Mouse (Mus musculus): ENCODE results near the gene Triobp. TPM values are rescaled to one million over a fixed set of nuclear protein-coding genes. Genes with fewer than 3 reads are reported as not detected.

Triobp gene
- polyA plus RNA-seq (2021): 135 TPM

DNA sequence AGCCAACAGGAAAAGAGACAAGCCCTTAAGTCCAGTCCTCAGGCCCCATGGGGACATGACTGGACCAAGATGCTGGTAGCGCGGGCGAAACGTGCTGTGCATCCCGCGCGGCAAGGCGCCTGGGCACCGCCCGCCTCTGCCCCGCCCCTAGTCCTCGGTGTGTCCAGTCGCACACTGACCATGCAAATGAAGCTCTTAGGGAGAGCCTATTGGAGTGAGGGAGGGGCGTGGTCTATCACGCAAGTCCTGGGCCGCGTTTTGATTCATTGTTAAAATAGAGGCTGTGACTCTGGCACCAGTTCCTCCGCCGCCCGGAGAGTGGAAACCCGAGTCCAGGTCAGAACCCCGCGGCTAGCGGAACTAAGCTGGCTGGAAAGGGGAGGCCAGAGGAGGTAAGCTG lies at the start of gene Triobp:
Gene Triobp, plus strand, starts transcription at position 68 of the 400 bp plus-strand sequence.
- in situ Hi-C loops (cut with MboI; ENCODE audit: low pct_unique_long_range_greater_than_20kb): no loop called here

GRCm38 (mm10) chr15:78898507-78899001 lies 49.0 kb upstream of the Triobp start:
- ChIA-PET CTCF (no interaction called here), POLR2A (interaction anchor here (0.6 to 1.0 kb wide), 2 partner anchors 9 to 231 kb away, joined by 3 to 4 read pairs; no protein-coding TSS in a partner anchor)
- no peak for TF ChIP-seq CTCF (IDR thresholded peaks at IDR 0.05)
- DNase-seq (ENCODE audit: low read depth, low spot score): no peak
- no peak for ATAC-seq
- no peaks in the 10 kb centered on the region for H3K27me3 ChIP-seq
- in situ Hi-C loops (cut with MboI; ENCODE audit: low pct_unique_long_range_greater_than_20kb): no loop called here

More for the DNA sequence above, at the start of gene Triobp:
- ChIA-PET POLR2A (interaction anchor here (0.9 to 1.1 kb wide), 2 partner anchors 32 to 35 kb away, joined by 4 read pairs; no protein-coding TSS in a partner anchor), CTCF (interaction anchor here (1.0 to 1.3 kb wide), 3 partner anchors 32 to 91 kb away, joined by 3 to 5 read pairs (median 4); no protein-coding TSS in a partner anchor)
- peak; percentile 92 for ATAC-seq
- DNase-seq (ENCODE audit: low read depth, low spot score): no peak
- no peaks in the 10 kb centered on the region for H3K27me3 ChIP-seq
- no peak for TF ChIP-seq CTCF (IDR thresholded peaks at IDR 0.05)

- H3K27me3 ChIP-seq: no peaks in the 10 kb centered on the region
- DNase-seq (ENCODE audit: low read depth, low spot score) (no peak), ATAC-seq (no peak)
- CTCF ChIA-PET: interaction anchor here (0.6 kb wide), 1 partner anchor 13 kb away, joined by 3 read pairs; no protein-coding TSS in a partner anchor
- in situ Hi-C loops (cut with MboI; ENCODE audit: low pct_unique_long_range_greater_than_20kb): no loop called here
- POLR2A ChIA-PET: interaction anchor here (0.5 to 1.0 kb wide), 5 partner anchors 10 to 232 kb away, joined by 3 to 4 read pairs (median 3); no protein-coding TSS in a partner anchor
- no peak for TF ChIP-seq CTCF (IDR thresholded peaks at IDR 0.05)
Measured at GRCm38 (mm10) chr15:78899409-78899739, 48.1 kb upstream of the Triobp start, which contains the start of gene Gm49510. Gene Gm49510 (plus strand): TSS chr15:78899667.

DNA sequence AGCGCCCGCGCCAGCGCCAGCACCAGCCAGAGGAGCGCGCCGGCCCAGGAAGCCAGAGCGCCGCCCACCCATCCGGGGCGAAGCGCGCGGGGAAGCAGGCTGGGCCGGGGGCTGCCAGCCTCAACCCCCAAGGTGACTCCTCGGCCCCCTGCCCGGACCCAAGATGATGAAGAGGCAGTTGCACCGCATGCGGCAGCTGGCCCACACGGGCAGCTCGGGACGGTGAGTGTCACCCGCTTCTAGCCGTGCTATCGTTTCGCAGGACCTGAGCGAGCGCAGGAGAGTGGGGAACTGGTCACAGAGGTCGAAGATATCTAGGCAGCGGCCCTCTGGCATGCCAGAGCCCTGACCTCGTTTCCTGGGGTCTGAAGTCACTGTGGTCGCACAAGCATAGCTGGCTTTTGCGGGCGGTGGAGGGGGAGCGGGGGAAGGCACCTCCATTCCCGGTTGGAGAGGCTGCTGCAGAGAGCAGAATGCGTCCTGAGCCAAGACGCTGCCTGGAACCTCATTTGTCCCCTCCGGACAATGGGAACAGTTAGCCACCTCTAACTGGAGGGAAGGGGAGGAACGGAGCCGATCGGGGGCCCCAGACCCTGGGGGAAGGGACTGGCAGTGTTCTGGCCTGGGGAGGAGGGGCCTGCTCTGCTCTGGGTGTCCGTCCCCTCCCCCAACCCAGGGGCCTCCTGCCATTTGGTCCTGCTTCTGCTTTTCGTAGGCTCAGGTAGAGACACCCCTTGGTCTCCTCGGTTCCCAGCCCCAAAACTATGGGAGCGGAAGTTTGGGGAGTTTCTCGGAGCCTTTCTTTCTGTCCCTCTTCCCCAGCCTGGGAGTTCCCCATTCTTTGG lies 47.6 kb upstream of the Triobp start, which contains the start of gene Sh3bp1:
Gene Sh3bp1, plus strand, starts transcription at position 29 of the 845 bp plus-strand sequence.
- in situ Hi-C loops (cut with MboI; ENCODE audit: low pct_unique_long_range_greater_than_20kb): no loop called here
- POLR2A ChIA-PET: interaction anchor here (0.5 to 1.0 kb wide), 3 partner anchors 13 to 68 kb away, joined by 3 to 4 read pairs (median 3); no protein-coding TSS in a partner anchor
- H3K27me3 ChIP-seq: no peaks in the 10 kb centered on the region
- ATAC-seq: peak; percentile 14
- no peak for DNase-seq (ENCODE audit: low read depth, low spot score)
- CTCF ChIA-PET: interaction anchor here (0.6 to 1.1 kb wide), 3 partner anchors 10 to 16 kb away, joined by 3 to 4 read pairs (median 4); no protein-coding TSS in a partner anchor
- no peak for TF ChIP-seq CTCF (IDR thresholded peaks at IDR 0.05)

DNA sequence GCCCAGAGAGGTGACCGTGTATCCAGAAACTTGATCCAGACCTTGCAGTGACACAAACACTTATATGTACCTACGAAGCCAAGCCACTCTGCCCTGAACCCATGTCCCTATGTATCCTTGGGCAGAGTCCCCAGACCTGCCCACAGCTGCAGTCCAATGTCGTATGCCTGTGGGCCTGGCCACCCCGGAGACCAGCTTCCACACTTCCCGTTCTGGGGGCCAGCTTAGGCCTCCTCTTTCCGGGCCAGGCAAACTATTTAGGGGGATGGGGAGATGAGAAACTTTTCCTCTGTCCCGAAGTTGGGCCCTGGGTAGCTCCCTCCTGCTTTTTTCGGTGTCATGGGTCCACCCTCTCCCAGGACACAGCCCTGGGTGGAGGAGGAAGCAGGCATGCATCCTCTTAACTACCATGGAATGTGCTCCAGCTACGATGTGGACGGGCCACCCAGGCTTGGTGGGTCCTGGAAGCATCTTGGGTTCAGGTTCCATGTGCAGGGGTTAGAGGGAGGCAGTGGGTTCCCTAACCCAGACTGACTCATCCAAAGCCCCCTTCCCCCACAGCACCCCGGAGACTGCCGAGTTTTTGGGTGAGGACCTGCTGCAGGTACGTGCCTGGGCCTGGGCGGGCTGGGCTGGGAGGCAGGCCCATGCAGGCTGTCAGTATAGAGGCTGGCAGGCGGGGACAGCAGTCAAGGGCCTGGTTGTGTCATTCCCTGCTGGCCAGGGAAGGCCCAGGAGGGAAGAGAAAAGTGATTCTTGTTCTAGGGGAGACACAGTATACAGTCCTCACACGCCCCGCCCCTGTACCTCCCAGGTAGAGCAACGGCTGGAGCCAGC lies 46.7 kb upstream of the Triobp start:
- POLR2A ChIA-PET: interaction anchor here (1.0 kb wide), 1 partner anchor 14 kb away, joined by 3 read pairs; no protein-coding TSS in a partner anchor
- ATAC-seq (no peak), DNase-seq (ENCODE audit: low read depth, low spot score) (no peak)
- CTCF ChIA-PET: interaction anchor here (0.9 to 1.1 kb wide), 2 partner anchors 10 to 15 kb away, joined by 4 read pairs; no protein-coding TSS in a partner anchor
- in situ Hi-C loops (cut with MboI; ENCODE audit: low pct_unique_long_range_greater_than_20kb): no loop called here
- no peak for TF ChIP-seq CTCF (IDR thresholded peaks at IDR 0.05)
- no peaks in the 10 kb centered on the region for H3K27me3 ChIP-seq

DNA sequence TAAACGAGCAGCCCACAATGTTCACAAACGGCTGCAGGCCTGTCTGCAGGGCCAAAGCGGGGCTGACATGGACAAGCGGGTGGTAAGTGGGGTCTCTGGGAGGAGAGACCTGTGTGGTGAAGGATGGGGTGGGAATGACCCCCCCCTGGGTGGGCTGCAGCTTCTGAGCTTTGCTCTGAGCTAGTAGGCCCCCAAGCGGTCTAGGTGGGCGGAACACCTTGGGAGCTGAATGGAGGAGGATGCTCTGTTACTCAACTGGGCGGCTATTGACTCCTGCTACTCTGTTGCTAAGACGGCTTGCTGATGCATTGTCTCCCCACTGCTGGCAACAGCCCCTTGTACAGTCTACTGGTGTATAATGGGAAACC lies 46.1 kb upstream of the Triobp start:
- no peaks in the 10 kb centered on the region for H3K27me3 ChIP-seq
- TF ChIP-seq CTCF (IDR thresholded peaks at IDR 0.05): no peak
- ChIA-PET POLR2A (no interaction called here), CTCF (interaction anchor here (1.1 kb wide), 1 partner anchor 9 kb away, joined by 4 read pairs; no protein-coding TSS in a partner anchor)
- no peak for ATAC-seq
- no peak for DNase-seq (ENCODE audit: low read depth, low spot score)
- in situ Hi-C loops (cut with MboI; ENCODE audit: low pct_unique_long_range_greater_than_20kb): no loop called here

DNA sequence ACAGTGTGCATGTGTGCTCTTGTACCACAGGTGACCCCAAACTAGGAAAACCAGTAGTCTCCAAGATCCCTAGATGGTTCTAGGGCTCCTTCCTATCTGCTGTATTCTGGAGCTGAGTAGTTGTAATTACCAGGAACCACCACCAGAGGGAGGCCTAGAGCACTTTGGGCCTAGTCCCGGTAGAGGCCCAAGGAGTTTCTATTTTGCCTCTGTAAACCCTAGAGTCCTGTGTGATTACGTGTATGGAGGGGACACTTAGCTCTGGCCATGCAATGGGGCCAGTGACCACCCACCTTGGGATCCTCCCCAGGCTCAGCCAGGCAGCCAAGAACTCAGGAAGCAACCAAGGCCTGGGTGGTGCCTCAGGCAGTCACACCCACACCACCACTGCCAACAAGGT lies 44.3 kb upstream of the Triobp start:
- in situ Hi-C loops (cut with MboI; ENCODE audit: low pct_unique_long_range_greater_than_20kb): no loop called here
- ATAC-seq: peak; percentile 10
- POLR2A ChIA-PET: interaction anchor here (1.1 kb wide), 1 partner anchor 9 kb away, joined by 3 read pairs; no protein-coding TSS in a partner anchor

DNA sequence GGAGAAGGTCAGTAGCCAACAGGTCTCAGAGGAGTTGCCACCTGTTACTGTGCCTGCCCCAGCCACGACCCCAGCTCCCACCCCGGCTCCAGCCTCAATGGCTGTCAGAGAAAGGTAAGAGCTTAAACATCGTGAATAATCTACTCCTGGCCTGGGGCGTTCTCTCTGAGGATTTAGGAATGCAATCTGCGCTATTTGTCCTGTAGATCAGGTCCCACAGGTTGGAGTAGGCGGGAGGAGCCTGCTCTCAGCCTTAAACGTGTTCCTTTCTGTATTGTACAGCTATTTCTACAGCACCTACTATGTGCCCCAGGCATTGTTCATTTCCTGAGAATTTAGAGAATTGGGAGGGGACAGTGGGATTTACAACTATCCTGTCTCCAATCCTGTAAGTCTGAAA lies 39.1 kb upstream of the Triobp start:
- no peak for DNase-seq (ENCODE audit: low read depth, low spot score)
- no peak for ATAC-seq
- POLR2A ChIA-PET: no interaction called here
- CTCF ChIA-PET: no interaction called here
- in situ Hi-C loops (cut with MboI; ENCODE audit: low pct_unique_long_range_greater_than_20kb): no loop called here
- no peak for TF ChIP-seq CTCF (IDR thresholded peaks at IDR 0.05)
- no peaks in the 10 kb centered on the region for H3K27me3 ChIP-seq

More for the DNA sequence above, 44.3 kb upstream of the Triobp start:
- H3K27me3 ChIP-seq: no peaks in the 10 kb centered on the region
- DNase-seq (ENCODE audit: low read depth, low spot score): no peak
- TF ChIP-seq CTCF (IDR thresholded peaks at IDR 0.05): no peak
- CTCF ChIA-PET: interaction anchor here (0.6 to 2.7 kb wide), 10 partner anchors 11 to 80 kb away, joined by 3 to 35 read pairs (median 3); partner anchors contain the start of gene Pdxp

DNA sequence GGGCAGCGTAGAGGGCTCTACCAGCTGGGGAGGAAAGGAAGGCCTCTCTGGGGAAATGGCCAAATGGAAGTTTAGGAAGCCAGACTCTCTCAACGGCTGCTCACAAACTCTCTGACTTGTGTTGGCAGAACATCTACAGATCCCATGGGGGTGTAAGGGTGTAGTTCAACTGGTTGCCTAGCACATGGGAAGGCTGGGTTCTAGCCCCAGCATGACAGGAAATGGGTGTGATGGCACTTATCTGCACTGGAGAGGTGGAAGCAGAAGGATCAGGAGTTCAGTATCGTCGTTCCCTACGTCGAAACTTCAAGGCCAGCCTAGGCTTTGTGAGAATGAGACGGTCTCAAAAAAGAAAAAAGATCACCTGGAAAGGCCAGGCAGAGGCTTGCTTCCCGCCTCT lies 38.5 kb upstream of the Triobp start:
- TF ChIP-seq CTCF (IDR thresholded peaks at IDR 0.05): no peak
- POLR2A ChIA-PET: no interaction called here
- in situ Hi-C loops (cut with MboI; ENCODE audit: low pct_unique_long_range_greater_than_20kb): no loop called here
- no peaks in the 10 kb centered on the region for H3K27me3 ChIP-seq
- CTCF ChIA-PET: no interaction called here
- ATAC-seq: no peak
- DNase-seq (ENCODE audit: low read depth, low spot score): no peak

GRCm38 (mm10) chr15:78912040-78912439 lies 35.5 kb upstream of the Triobp start:
- POLR2A ChIA-PET: interaction anchor here (0.8 to 1.2 kb wide), 2 partner anchors 9 to 15 kb away, joined by 3 read pairs; partner anchors contain the start of gene Lgals1
- CTCF ChIA-PET: interaction anchor here (0.7 to 5.7 kb wide), 6 partner anchors 9 to 82 kb away, joined by 3 to 35 read pairs (median 4); partner anchors contain the start of genes Gm49510 and Sh3bp1

More at GRCm38 (mm10) chr15:78912040-78912439, 35.5 kb upstream of the Triobp start:
- in situ Hi-C loops (cut with MboI; ENCODE audit: low pct_unique_long_range_greater_than_20kb): no loop called here
- ATAC-seq (no peak), DNase-seq (ENCODE audit: low read depth, low spot score) (no peak)
- no peaks in the 10 kb centered on the region for H3K27me3 ChIP-seq
- TF ChIP-seq CTCF (IDR thresholded peaks at IDR 0.05): no peak
